Mouse (Mus musculus): ENCODE measurements around the gene Ankrd55. TPM values are rescaled to one million over a fixed set of nuclear protein-coding genes. Genes with fewer than 3 reads are reported as not detected.

Gene Ankrd55
- polyA plus RNA-seq, 1 experiment from 2014 or later: 0.08 TPM

- 86% methylated on average over 5 of the region's 5 CpGs for WGBS
- ATAC-seq (ENCODE audit: low FRiP score, low TSS enrichment) (no peak), DNase-seq (ENCODE audit: low spot score) (no peak)
- Histone ChIP-seq H3K4me2 (replicated peaks; ENCODE audit: low read depth) (no peak overlapping the region), H3K36me3 (ENCODE audit: control insufficient read depth, insufficient read depth, low read length) (no peaks in the 10 kb centered on the region), H3K4me1 (replicated peaks; ENCODE audit: control insufficient read depth, insufficient read depth) (0 out of 2 replicates have a peak, but pooled peaks cover 2% of the 10 kb centered on the region), H3K9me3 (ENCODE audit: control insufficient read depth, low read length) (no peaks in the 10 kb centered on the region), H3K9ac (ENCODE audit: low read length) (no peak overlapping the region), H3K27me3 (ENCODE audit: control insufficient read depth, insufficient read depth, low read length) (no peaks in the 10 kb centered on the region), H3K27ac (replicated peaks) (no peak overlapping the region), H3K4me3 (ENCODE audit: low read depth, low read length) (no peak overlapping the region)
- TF ChIP-seq CTCF (IDR thresholded peaks at IDR 0.05; ENCODE audit: low read depth): no peak
- TF ChIP-seq EP300 (optimal IDR thresholded peaks at IDR 0.05): no peak
Measured at GRCm38 (mm10) chr13:112387279-112387678, 99.0 kb downstream of the Ankrd55 start.

- DNase-seq (ENCODE audit: low spot score) (no peak), ATAC-seq (ENCODE audit: low FRiP score, low TSS enrichment) (no peak)
- Histone ChIP-seq H3K4me1 (replicated peaks; ENCODE audit: control insufficient read depth, insufficient read depth) (0 out of 2 replicates have a peak, but pooled peaks cover 2% of the 10 kb centered on the region), H3K4me2 (replicated peaks; ENCODE audit: low read depth) (no peak overlapping the region), H3K27ac (replicated peaks) (no peak overlapping the region), H3K36me3 (ENCODE audit: control insufficient read depth, insufficient read depth, low read length) (no peaks in the 10 kb centered on the region), H3K27me3 (ENCODE audit: control insufficient read depth, insufficient read depth, low read length) (no peaks in the 10 kb centered on the region), H3K9me3 (ENCODE audit: control insufficient read depth, low read length) (no peaks in the 10 kb centered on the region), H3K4me3 (ENCODE audit: low read depth, low read length) (no peak overlapping the region), H3K9ac (ENCODE audit: low read length) (no peak overlapping the region)
- WGBS: 64% methylated on average over 3 of the region's 3 CpGs
- TF ChIP-seq CTCF (IDR thresholded peaks at IDR 0.05; ENCODE audit: low read depth): no peak
Measured at GRCm38 (mm10) chr13:112388176-112388575, 99.9 kb downstream of the Ankrd55 start.

- Histone ChIP-seq H3K9ac (ENCODE audit: low read length) (no peak overlapping the region), H3K27me3 (ENCODE audit: control insufficient read depth, insufficient read depth, low read length) (no peaks in the 10 kb centered on the region), H3K4me3 (ENCODE audit: low read depth, low read length) (no peak overlapping the region), H3K27ac (replicated peaks) (no peak overlapping the region; the same call in 1 of the 2 replicates), H3K36me3 (ENCODE audit: control insufficient read depth, insufficient read depth, low read length) (no peaks in the 10 kb centered on the region), H3K4me2 (replicated peaks; ENCODE audit: low read depth) (no peak overlapping the region), H3K9me3 (ENCODE audit: control insufficient read depth, low read length) (no peaks in the 10 kb centered on the region), H3K4me1 (replicated peaks; ENCODE audit: control insufficient read depth, insufficient read depth) (no peaks in the 10 kb centered on the region)
- ATAC-seq (ENCODE audit: low FRiP score, low TSS enrichment) (no peak), DNase-seq (ENCODE audit: low spot score) (no peak)
- 91% methylated on average over 1 of the region's 1 CpGs for WGBS
- TF ChIP-seq EP300 (optimal IDR thresholded peaks at IDR 0.05): no peak
- no peak for TF ChIP-seq CTCF (IDR thresholded peaks at IDR 0.05; ENCODE audit: low read depth)
Measured at GRCm38 (mm10) chr13:112390206-112390605, 102.0 kb downstream of the Ankrd55 start.

GRCm38 (mm10) chr13:112391354-112391753 is 103.1 kb downstream of the Ankrd55 start:
- H3K9me3 ChIP-seq (ENCODE audit: control insufficient read depth, low read length): no peaks in the 10 kb centered on the region
- ATAC-seq (ENCODE audit: low FRiP score, low TSS enrichment) (peak; percentile 68), DNase-seq (ENCODE audit: low spot score) (no peak)
- H3K4me2 ChIP-seq (replicated peaks; ENCODE audit: low read depth): no peak overlapping the region
- no peak for TF ChIP-seq EP300 (optimal IDR thresholded peaks at IDR 0.05)
- TF ChIP-seq CTCF (IDR thresholded peaks at IDR 0.05; ENCODE audit: low read depth): no peak
- H3K4me3 ChIP-seq (ENCODE audit: low read depth, low read length): no peak overlapping the region
- 41% methylated on average over 3 of the region's 3 CpGs for WGBS
- H3K27me3 ChIP-seq (ENCODE audit: control insufficient read depth, insufficient read depth, low read length): no peaks in the 10 kb centered on the region
- no peaks in the 10 kb centered on the region for H3K36me3 ChIP-seq (ENCODE audit: control insufficient read depth, insufficient read depth, low read length)
- no peak overlapping the region for H3K9ac ChIP-seq (ENCODE audit: low read length)
- H3K27ac ChIP-seq (replicated peaks): peak overlapping the region; percentile 31
- no peaks in the 10 kb centered on the region for H3K4me1 ChIP-seq (replicated peaks; ENCODE audit: control insufficient read depth, insufficient read depth)

- H3K9ac ChIP-seq (ENCODE audit: low read length): no peak overlapping the region
- H3K36me3 ChIP-seq (ENCODE audit: control insufficient read depth, insufficient read depth, low read length): no peaks in the 10 kb centered on the region
- TF ChIP-seq EP300 (optimal IDR thresholded peaks at IDR 0.05): no peak
- TF ChIP-seq CTCF (IDR thresholded peaks at IDR 0.05; ENCODE audit: low read depth): peak; percentile 8; the same call in 1 of the 2 replicates
- 64% methylated on average over 2 of the region's 2 CpGs for WGBS
- DNase-seq (ENCODE audit: low spot score) (peak; percentile 29), ATAC-seq (ENCODE audit: low FRiP score, low TSS enrichment) (peak; percentile 77)
- no peaks in the 10 kb centered on the region for H3K9me3 ChIP-seq (ENCODE audit: control insufficient read depth, low read length)
- no peak overlapping the region for H3K4me2 ChIP-seq (replicated peaks; ENCODE audit: low read depth)
- H3K27ac ChIP-seq (replicated peaks): no peak overlapping the region
- H3K4me1 ChIP-seq (replicated peaks; ENCODE audit: control insufficient read depth, insufficient read depth): no peaks in the 10 kb centered on the region
- H3K4me3 ChIP-seq (ENCODE audit: low read depth, low read length): no peak overlapping the region
- H3K27me3 ChIP-seq (ENCODE audit: control insufficient read depth, insufficient read depth, low read length): no peaks in the 10 kb centered on the region
Measured at GRCm38 (mm10) chr13:112393356-112393755, 105.1 kb downstream of the Ankrd55 start.

GRCm38 (mm10) chr13:112394271-112394670 is 106.0 kb downstream of the Ankrd55 start:
- H3K4me2 ChIP-seq (replicated peaks; ENCODE audit: low read depth): no peak overlapping the region
- no peak for ATAC-seq (ENCODE audit: low FRiP score, low TSS enrichment)
- H3K9ac ChIP-seq (ENCODE audit: low read length): no peak overlapping the region
- no peak overlapping the region for H3K27ac ChIP-seq (replicated peaks)
- TF ChIP-seq EP300 (optimal IDR thresholded peaks at IDR 0.05): no peak
- TF ChIP-seq CTCF (IDR thresholded peaks at IDR 0.05; ENCODE audit: low read depth): no peak
- DNase-seq (ENCODE audit: low spot score): no peak
- WGBS: 65% methylated on average over 9 of the region's 9 CpGs
- H3K27me3 ChIP-seq (ENCODE audit: control insufficient read depth, insufficient read depth, low read length): no peaks in the 10 kb centered on the region
- no peaks in the 10 kb centered on the region for H3K4me1 ChIP-seq (replicated peaks; ENCODE audit: control insufficient read depth, insufficient read depth)
- H3K4me3 ChIP-seq (ENCODE audit: low read depth, low read length): no peak overlapping the region
- H3K9me3 ChIP-seq (ENCODE audit: control insufficient read depth, low read length): no peaks in the 10 kb centered on the region
- H3K36me3 ChIP-seq (ENCODE audit: control insufficient read depth, insufficient read depth, low read length): no peaks in the 10 kb centered on the region
